Mouse (Mus musculus) embryonic fibroblast, embryonic 13.5 days (primary cell): ENCODE measurements around the gene Gcc2.

Experiments used
- CTCF ChIP-seq: IDR thresholded peaks from 2 replicates; pipeline ENCODE4 v1.5.1; 2011; ENCODE audit warnings: mild to moderate bottlenecking, control low read depth, low read length, moderate library complexity, borderline replicate concordance; ENCODE audit not compliant: insufficient read depth
- POLR2A ChIP-seq: IDR thresholded peaks from 2 replicates; pipeline ENCODE4 v1.6.1; 2011; ENCODE audit warnings: low read depth, mild to moderate bottlenecking, control low read depth, low read length, moderate library complexity

DNA sequence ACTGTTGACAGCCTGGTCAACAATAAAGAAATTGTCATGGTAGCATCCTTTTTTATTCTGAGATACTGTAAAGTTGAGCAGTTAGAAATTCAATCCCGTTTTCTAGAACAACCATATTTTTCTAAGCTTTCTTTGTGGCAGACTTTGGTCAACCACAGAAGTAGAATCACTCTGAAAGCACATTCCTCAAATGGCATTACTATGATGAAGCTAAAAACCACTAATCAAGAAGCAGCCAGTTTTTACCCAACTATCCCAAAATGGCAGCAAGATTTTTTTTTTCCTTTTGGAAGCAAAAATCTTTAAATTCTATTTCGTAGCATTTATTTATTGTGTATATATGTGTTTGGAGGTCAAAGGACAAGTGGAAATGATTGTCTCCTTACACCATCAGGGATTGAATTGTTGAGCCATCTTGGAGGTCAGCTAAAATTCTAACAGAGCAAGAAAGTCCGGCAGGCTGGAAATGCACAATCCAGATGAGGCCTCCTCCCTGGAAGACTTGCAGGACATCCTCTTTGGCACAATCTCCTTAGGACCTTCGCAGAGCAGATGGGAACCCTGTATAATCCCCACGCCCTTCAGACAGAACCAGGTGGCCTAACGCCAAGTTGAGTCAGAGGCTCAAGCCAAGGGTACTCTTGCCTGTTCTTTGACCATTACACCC lies 67.2 kb downstream of the Gcc2 start:
- no peak for TF ChIP-seq CTCF
- TF ChIP-seq POLR2A: no peak
